Mouse (Mus musculus) hindbrain, embryonic 11.5 days (tissue): ENCODE results near the gene Paqr3. TPM values are rescaled to one million over a fixed set of nuclear protein-coding genes. Genes with fewer than 3 reads are reported as not detected.

Source experiments
- ATAC-seq: fragments of 200-750 bp; cut with Nextera tagmentation; 2 replicates; pipeline ENCODE4 v1.8.0; 2017; ENCODE audit warnings: mild to moderate bottlenecking, moderate TSS enrichment, moderate library complexity; ENCODE audit not compliant: low FRiP score
- DNase-seq: peaks from one replicate; pipeline ENCODE4 v3.0.0-alpha.2; 2015; ENCODE audit warnings: low spot score
- H3K27ac ChIP-seq: fragments of 300-500 bp; sonication (generic); 2 replicates; pipeline ENCODE4 v1.5.1; 2014; ENCODE audit warnings: mild to moderate bottlenecking, low read depth, low read length
- H3K27me3 ChIP-seq: fragments of 300-500 bp; sonication (generic); 2 replicates; pipeline ENCODE4 v1.6.1; 2014; ENCODE audit warnings: mild to moderate bottlenecking, low read length, moderate library complexity, mixed read lengths; ENCODE audit not compliant: control insufficient read depth, insufficient read depth
- H3K36me3 ChIP-seq: fragments of 300-500 bp; sonication (generic); 2 replicates; pipeline ENCODE4 v1.6.1; 2014; ENCODE audit warnings: mild to moderate bottlenecking, low read length, moderate library complexity, mixed read lengths; ENCODE audit not compliant: control insufficient read depth, insufficient read depth
- H3K4me1 ChIP-seq: fragments of 300-500 bp; sonication (generic); replicated peaks from 2 replicates; pipeline ENCODE4 v1.6.1; 2014; ENCODE audit warnings: low read length, mixed read lengths; ENCODE audit not compliant: control insufficient read depth, insufficient read depth
- H3K4me2 ChIP-seq: fragments of 300-500 bp; sonication (generic); replicated peaks from 2 replicates; pipeline ENCODE4 v1.6.1; 2014; ENCODE audit warnings: mild to moderate bottlenecking, low read depth, low read length
- H3K4me3 ChIP-seq: fragments of 300-500 bp; sonication (generic); 2 replicates; pipeline ENCODE4 v1.5.1; 2014; ENCODE audit warnings: low read depth, low read length
- H3K9ac ChIP-seq: fragments of 300-500 bp; sonication (generic); 2 replicates; pipeline ENCODE4 v1.6.1; 2014; ENCODE audit warnings: low read depth, low read length
- H3K9me3 ChIP-seq: fragments of 300-500 bp; sonication (generic); 2 replicates; pipeline ENCODE4 v1.6.1; 2016; ENCODE audit warnings: low read length; ENCODE audit not compliant: control insufficient read depth
- WGBS: fragments of 180-500 bp; shearing (Covaris S2); extraction: QIAGEN DNeasy Blood & Tissue Kit; methylation state at CpG from one replicate; pipeline ENCODE4 v1.1.7; 2014; 5-methylcytosine and 5-hydroxymethylcytosine counted together
- polyA plus RNA-seq: library from polyadenylated mRNA; unstranded; fragments of >200 nt; fragmentation: Nextera tagmentation; extraction: Ambion mirVana; gene quantifications from 2 replicates; pipeline ENCODE4 v1.2.1, GENCODE M21; 2014

Gene Paqr3
- polyA plus RNA-seq, 1 experiment from 2014 or later, result 12.7 TPM

DNA sequence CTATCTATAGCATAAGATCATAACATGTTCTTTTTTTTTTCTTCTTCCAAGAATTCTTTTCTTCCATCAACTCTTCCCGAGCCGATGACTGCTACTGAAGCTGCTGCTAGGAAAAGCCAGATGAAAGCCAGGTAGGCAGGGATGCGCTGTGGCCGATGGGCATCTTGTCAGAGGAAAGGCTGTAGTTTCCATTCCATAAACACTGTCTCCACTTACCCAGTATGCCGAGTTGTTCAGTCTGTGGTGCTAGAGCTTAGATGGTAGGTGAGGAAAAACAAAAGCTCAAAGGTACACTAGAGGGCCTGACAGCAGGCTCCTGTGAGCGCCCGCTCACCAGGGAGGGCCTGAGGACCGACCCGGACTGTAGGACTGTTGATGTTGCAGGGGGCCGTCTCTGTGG lies 56.6 kb downstream of the Paqr3 start:
- Histone ChIP-seq H3K4me2 (no peak overlapping the region), H3K36me3 (no peaks in the 10 kb centered on the region), H3K27me3 (no peaks in the 10 kb centered on the region), H3K9ac (no peak overlapping the region), H3K9me3 (no peaks in the 10 kb centered on the region), H3K4me3 (no peak overlapping the region), H3K27ac (no peak overlapping the region), H3K4me1 (no peaks in the 10 kb centered on the region)
- no peak for DNase-seq
- 81% methylated on average over 10 of the region's 10 CpGs for WGBS
- no peak for ATAC-seq

- Histone ChIP-seq H3K4me3 (no peak overlapping the region), H3K9me3 (no peaks in the 10 kb centered on the region), H3K27me3 (no peaks in the 10 kb centered on the region), H3K27ac (no peak overlapping the region), H3K36me3 (no peaks in the 10 kb centered on the region), H3K4me1 (no peaks in the 10 kb centered on the region), H3K4me2 (no peak overlapping the region), H3K9ac (no peak overlapping the region)
- DNase-seq (no peak), ATAC-seq (no peak)
- 94% methylated on average over 5 of the region's 5 CpGs for WGBS
Measured at GRCm38 (mm10) chr5:97054166-97054565, 57.2 kb downstream of the Paqr3 start.

DNA sequence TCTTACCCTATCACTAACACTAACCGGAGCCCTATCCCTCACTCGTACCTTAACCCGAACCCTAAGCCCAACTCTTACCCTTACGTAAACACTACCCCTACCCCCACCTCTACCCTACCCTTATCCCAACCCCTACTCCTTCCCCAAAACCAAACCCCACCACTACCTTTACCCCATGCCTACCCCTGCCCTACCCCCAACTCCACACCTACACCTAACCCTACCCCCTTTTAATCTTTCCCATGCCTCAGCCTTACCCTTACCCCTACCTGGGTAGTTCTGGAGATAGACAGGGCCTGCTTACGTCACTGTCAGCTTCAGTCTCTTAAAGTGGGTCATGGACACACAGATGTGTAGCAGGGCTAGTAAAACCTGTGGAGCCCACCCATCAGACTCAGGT lies 62.5 kb downstream of the Paqr3 start:
- no peaks in the 10 kb centered on the region for H3K27me3 ChIP-seq
- H3K4me1 ChIP-seq, result no peaks in the 10 kb centered on the region
- DNase-seq, result no peak
- H3K4me2 ChIP-seq, result no peak overlapping the region
- ATAC-seq, result no peak
- H3K27ac ChIP-seq, result no peak overlapping the region
- no peaks in the 10 kb centered on the region for H3K9me3 ChIP-seq
- H3K36me3 ChIP-seq, result no peaks in the 10 kb centered on the region
- H3K9ac ChIP-seq, result no peak overlapping the region
- H3K4me3 ChIP-seq, result no peak overlapping the region
- 90% methylated on average over 5 of the region's 5 CpGs for WGBS

GRCm38 (mm10) chr5:97046680-97047079 lies 64.7 kb downstream of the Paqr3 start:
- DNase-seq, result no peak
- no peaks in the 10 kb centered on the region for H3K27me3 ChIP-seq
- no peak overlapping the region for H3K27ac ChIP-seq
- no peaks in the 10 kb centered on the region for H3K9me3 ChIP-seq
- 91% methylated on average over 10 of the region's 10 CpGs for WGBS
- no peak overlapping the region for H3K9ac ChIP-seq
- no peak overlapping the region for H3K4me2 ChIP-seq
- no peak overlapping the region for H3K4me3 ChIP-seq
- no peaks in the 10 kb centered on the region for H3K4me1 ChIP-seq
- no peaks in the 10 kb centered on the region for H3K36me3 ChIP-seq
- ATAC-seq, result no peak

- ATAC-seq (no peak), DNase-seq (no peak)
- H3K4me3 ChIP-seq, result no peak overlapping the region
- no peaks in the 10 kb centered on the region for H3K9me3 ChIP-seq
- H3K27ac ChIP-seq, result no peak overlapping the region
- H3K36me3 ChIP-seq, result no peaks in the 10 kb centered on the region
- no peak overlapping the region for H3K9ac ChIP-seq
- H3K4me2 ChIP-seq, result no peak overlapping the region
- 91% methylated on average over 7 of the region's 7 CpGs for WGBS
- H3K27me3 ChIP-seq, result no peaks in the 10 kb centered on the region
- H3K4me1 ChIP-seq, result no peaks in the 10 kb centered on the region
Measured at GRCm38 (mm10) chr5:97045260-97045659, 66.1 kb downstream of the Paqr3 start.

Other genes with a start within 250 kb of the Paqr3 start
- 11.1 and 13.7 TPM in 2 replicates for gene Bmp2k, start 113.9 kb downstream of the Paqr3 start, polyA plus RNA-seq